ENCODE assay signal across 8 mouse cellular contexts in the genomic region with DNA sequence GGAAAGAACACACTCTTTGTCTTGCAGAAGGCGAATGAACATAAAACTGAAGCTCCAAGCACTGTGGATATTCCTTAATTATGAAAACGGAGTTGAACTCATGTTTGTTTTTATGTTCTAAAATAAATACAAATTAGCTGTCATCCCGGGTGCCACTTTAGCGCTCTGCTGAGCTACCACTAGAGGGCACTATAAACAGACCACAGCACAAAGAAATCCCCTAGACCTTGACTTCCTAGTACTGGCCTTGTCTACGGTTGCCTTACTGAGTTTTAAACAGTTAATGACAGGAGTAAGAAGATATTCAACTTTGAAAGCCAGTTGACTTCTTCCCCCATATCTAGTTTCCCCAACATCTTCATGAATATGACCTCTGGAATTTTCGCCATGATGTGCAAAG.
A peak's percentile ranks its signal among the peaks of the same experiment; 100 is the strongest.
DNase-seq lines count a peak whose midpoint lies in the region; ATAC-seq lines count a peak whose summit lies in the region.

No protein-coding gene starts in this region.

- peak; percentile 79; the same call in 1 of the 2 replicates for ATAC-seq in frontal cortex, adult (ENCODE audit: low TSS enrichment)

- DNase-seq in frontal cortex, postnatal 10 days (ENCODE audit: low spot score in 2 of 2), result no peak
- DNase-seq in 3T3-L1 (ENCODE audit: low read depth, low spot score) (peak; percentile 67), ZHBTc4 (ENCODE audit: low read depth, low spot score) (peak; percentile 76)
- peak; percentile 67 for DNase-seq in embryo, embryonic 10 days (ENCODE audit: low spot score)
- DNase-seq in kidney, adult 18-20 months, result peak; percentile 46
- peak; percentile 11 to 24 for DNase-seq in lung, adult 18-20 months
- peak; percentile 26 for DNase-seq in skeletal muscle tissue, adult 2 months (ENCODE audit: low read depth, low spot score)

Comparison
In these comparisons a context has a peak if more than half of its experiments do, and no peak if none do; other contexts are left out.
1. DNase-seq: peak in 3T3-L1 (single experiment), ZHBTc4 (single experiment), embryo, embryonic 10 days (single experiment), kidney, adult 18-20 months (single experiment), lung, adult 18-20 months (2 of 2) and skeletal muscle tissue, adult 2 months (single experiment); none in frontal cortex, postnatal 10 days (0 of 2).